Mouse (Mus musculus) limb, embryonic 14.5 days (tissue): ENCODE measurements around the gene Pfkl. TPM values are rescaled to one million over a fixed set of nuclear protein-coding genes. Genes with fewer than 3 reads are reported as not detected.
A peak's percentile ranks its signal among the peaks of the same experiment; 100 is the strongest.
"Not testable (repeated sequence)": the region's sequence is repeated elsewhere in the genome, so short reads cannot be mapped to it uniquely, and the experiment has no call there.

ENCODE experiments used
- ATAC-seq: fragments of 200-750 bp; cut with Nextera tagmentation; 2 replicates; pipeline ENCODE4 v1.8.0; 2017; ENCODE audit warnings: low read depth, moderate number of reproducible peaks, moderate TSS enrichment; ENCODE audit not compliant: low FRiP score
- DNase-seq: peaks from one replicate; pipeline ENCODE4 v3.0.0-alpha.2; 2015; ENCODE audit warnings: low spot score
- H3K27ac ChIP-seq: fragments of 300-500 bp; sonication (generic); replicated peaks from 2 replicates; pipeline ENCODE4 v1.5.1; 2014; ENCODE audit warnings: low read depth, mild to moderate bottlenecking, low read length, moderate library complexity, mixed read lengths
- H3K27me3 ChIP-seq: fragments of 300-500 bp; sonication (generic); 2 replicates; pipeline ENCODE4 v1.6.1; 2014; ENCODE audit warnings: low read length, mixed read lengths; ENCODE audit not compliant: control insufficient read depth, insufficient read depth
- H3K36me3 ChIP-seq: fragments of 300-500 bp; sonication (generic); 2 replicates; pipeline ENCODE4 v1.6.1; 2014; ENCODE audit warnings: mild to moderate bottlenecking, low read length, moderate library complexity, mixed read lengths; ENCODE audit not compliant: control insufficient read depth, insufficient read depth
- H3K4me1 ChIP-seq: fragments of 300-500 bp; sonication (generic); 2 replicates; pipeline ENCODE4 v1.6.1; 2014; ENCODE audit warnings: antibody characterized with exemption, low read length, mixed read lengths; ENCODE audit not compliant: control insufficient read depth, insufficient read depth
- H3K4me2 ChIP-seq: fragments of 300-500 bp; sonication (generic); replicated peaks from 2 replicates; pipeline ENCODE4 v1.6.1; 2014; ENCODE audit warnings: low read depth, mild to moderate bottlenecking, low read length, moderate library complexity; ENCODE audit not compliant: severe bottlenecking
- H3K4me3 ChIP-seq: fragments of 300-500 bp; sonication (generic); replicated peaks from 2 replicates; pipeline ENCODE4 v1.5.1; 2014; ENCODE audit warnings: low read length
- H3K9ac ChIP-seq: fragments of 300-500 bp; sonication (generic); 2 replicates; pipeline ENCODE4 v1.6.1; 2014; ENCODE audit warnings: mild to moderate bottlenecking, low read depth, low read length, moderate library complexity; ENCODE audit not compliant: severe bottlenecking
- H3K9me3 ChIP-seq: fragments of 300-500 bp; sonication (generic); 2 replicates; pipeline ENCODE4 v1.6.1; 2016; ENCODE audit warnings: low read length; ENCODE audit not compliant: control insufficient read depth
- POLR2A ChIP-seq: fragments of 200-500 bp; IDR thresholded peaks from 2 replicates; pipeline ENCODE4 v1.8.0; 2012; ENCODE audit warnings: inconsistent platforms, mild to moderate bottlenecking, moderate library complexity, borderline replicate concordance; ENCODE audit not compliant: insufficient read depth, insufficient read length; ENCODE audit errors: extremely low read depth
- WGBS: fragments of 180-500 bp; shearing (Covaris S2); extraction: QIAGEN DNeasy Blood & Tissue Kit; methylation state at CpG from one replicate; pipeline ENCODE4 v1.1.7; 2014; 5-methylcytosine and 5-hydroxymethylcytosine counted together
- polyA plus RNA-seq, 2 experiments: library from polyadenylated mRNA; depleted of rRNA in 1 of 2; stranded (reverse) in 1 of 2; unstranded in 1 of 2; fragments of >200 nt; fragmentation: Nextera tagmentation in 1 of 2; extraction: Ambion mirVana in 1 of 2; gene quantifications; 2 replicates each; pipeline versions ENCODE4 v1.2.1 to v1.2.3; 2012 to 2014

The Pfkl gene
- polyA plus RNA-seq, 2 experiments, result 112 to 129 TPM

DNA sequence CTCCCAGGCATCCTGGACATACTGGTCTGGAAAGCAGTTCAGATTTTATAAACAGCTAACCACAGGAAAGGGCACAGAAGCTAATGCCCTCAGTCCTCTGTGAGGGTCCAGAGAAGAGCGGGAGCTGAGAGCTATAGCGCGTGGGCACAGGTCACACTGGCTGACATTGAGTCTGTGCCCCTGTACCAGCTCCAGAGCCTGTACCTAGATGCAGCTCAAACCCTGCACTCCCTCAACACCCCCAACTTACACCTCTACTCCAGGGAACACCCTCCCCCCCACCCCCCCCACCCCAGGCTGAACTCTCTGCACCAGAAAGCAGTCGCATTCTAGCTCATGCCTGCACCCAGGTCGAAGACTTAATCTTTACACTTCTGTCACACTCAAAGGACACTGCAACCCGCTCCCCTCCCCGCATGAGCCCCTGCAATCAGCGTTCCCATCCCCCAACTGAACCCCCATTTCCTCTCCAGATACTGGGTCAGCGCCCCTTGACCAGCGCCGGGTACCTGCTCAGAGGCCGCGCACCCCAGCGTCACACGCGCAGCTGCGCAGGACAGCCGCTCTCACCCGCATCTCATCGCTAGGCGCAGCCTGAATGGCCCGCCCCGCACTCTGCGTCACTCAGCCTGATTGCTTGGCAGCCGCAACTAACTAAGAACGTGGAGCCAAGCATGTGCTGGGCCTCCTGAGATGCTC, 40.5 kb downstream of the Pfkl start:
- Histone ChIP-seq H3K27me3 (peaks cover 12% of the 10 kb centered on the region; the same call in 1 of the 2 replicates), H3K36me3 (no peaks in the 10 kb centered on the region), H3K4me1 (peaks cover 4% of the 10 kb centered on the region; the same call in 1 of the 2 replicates), H3K9me3 (no peaks in the 10 kb centered on the region), H3K4me2 (peak overlapping the region; percentile 57), H3K9ac (peak overlapping the region; percentile 31; the same call in 1 of the 2 replicates), H3K4me3 (peak overlapping the region; percentile 31), H3K27ac (no peak overlapping the region)
- 6% methylated on average over 26 of the region's 26 CpGs for WGBS
- peak; percentile 42 for DNase-seq
- ATAC-seq, result peak; percentile 47; the same call in 1 of the 2 replicates
- no peak for TF ChIP-seq POLR2A

DNA sequence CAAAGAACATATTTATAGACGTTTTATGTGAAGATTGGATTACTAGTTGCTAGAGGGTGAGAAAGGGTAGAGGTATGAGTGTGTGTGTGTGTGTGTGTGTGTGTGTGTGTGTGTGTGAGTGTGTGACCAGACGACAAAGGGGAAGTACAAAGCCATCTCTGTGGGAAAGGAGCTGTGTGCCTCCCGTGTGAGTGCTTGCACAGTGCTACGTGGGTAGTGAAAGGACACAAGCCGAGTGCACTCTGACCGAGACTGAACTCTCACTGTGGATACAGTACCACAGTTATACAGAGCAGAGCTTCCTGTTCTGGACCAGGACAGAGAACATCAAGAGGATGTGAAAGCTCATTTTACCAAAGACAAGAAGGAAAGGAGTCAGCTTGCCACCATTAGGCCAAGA, 45.9 kb downstream of the Pfkl start:
- Histone ChIP-seq H3K9me3 (no peaks in the 10 kb centered on the region), H3K4me3 (no peak overlapping the region), H3K4me1 (no peaks in the 10 kb centered on the region), H3K36me3 (no peaks in the 10 kb centered on the region), H3K9ac (no peak overlapping the region), H3K27me3 (peaks cover 5% of the 10 kb centered on the region; the same call in 1 of the 2 replicates), H3K27ac (no peak overlapping the region), H3K4me2 (no peak overlapping the region)
- no peak for ATAC-seq
- 68% methylated on average over 6 of the region's 6 CpGs for WGBS
- DNase-seq, result no peak
- no peak for TF ChIP-seq POLR2A

DNA sequence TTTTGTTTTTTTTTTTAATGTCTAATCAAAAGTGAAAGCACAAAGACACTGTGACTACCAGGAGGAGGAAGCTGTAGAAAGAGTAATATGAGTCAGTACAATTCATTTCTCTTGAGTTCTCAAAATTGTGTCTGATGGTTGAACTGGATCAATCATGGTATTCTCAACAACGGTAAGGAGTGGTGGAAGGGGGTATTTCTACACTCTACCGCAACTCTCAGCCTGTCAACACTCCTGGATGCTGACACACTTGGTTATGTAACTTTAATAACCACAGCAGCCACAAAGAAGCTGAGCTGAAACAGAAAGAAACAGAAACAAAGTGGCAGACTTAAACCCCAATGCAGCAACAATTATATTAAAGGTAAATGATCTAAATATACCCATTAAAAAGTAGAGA, 47.2 kb downstream of the Pfkl start:
- DNase-seq, result no peak
- H3K4me2 ChIP-seq, result no peak overlapping the region
- no peak overlapping the region for H3K9ac ChIP-seq
- H3K36me3 ChIP-seq, result no peaks in the 10 kb centered on the region
- no peak overlapping the region for H3K4me3 ChIP-seq
- H3K9me3 ChIP-seq, result no peaks in the 10 kb centered on the region
- no peak overlapping the region for H3K27ac ChIP-seq
- ATAC-seq, result no peak
- no peak for TF ChIP-seq POLR2A
- H3K4me1 ChIP-seq, result no peaks in the 10 kb centered on the region
- no peaks in the 10 kb centered on the region for H3K27me3 ChIP-seq
- 84% methylated on average over 2 of the region's 2 CpGs for WGBS

DNA sequence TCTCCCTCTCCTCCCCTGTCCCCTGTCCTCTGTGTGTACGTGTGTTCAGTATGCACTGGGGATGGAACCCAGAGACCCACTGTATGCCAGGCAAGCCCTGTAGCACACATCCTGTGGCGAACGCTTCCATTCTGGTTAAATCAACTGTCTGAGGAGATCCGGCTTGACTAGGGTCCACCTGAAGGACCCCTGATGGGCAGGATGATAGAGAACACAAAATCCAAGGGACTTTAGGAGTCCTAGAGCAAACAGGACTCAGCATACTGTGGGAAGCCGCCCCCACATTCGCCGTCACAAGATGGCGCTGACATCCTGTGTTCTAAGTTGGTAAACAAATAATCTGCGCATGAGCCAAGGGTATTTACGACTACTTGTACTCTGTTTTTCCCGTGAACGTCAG, 59.4 kb downstream of the Pfkl start:
- H3K9me3 ChIP-seq, H3K27ac ChIP-seq, H3K36me3 ChIP-seq, DNase-seq, H3K9ac ChIP-seq, ATAC-seq, H3K4me2 ChIP-seq, H3K4me1 ChIP-seq, H3K27me3 ChIP-seq, H3K4me3 ChIP-seq: not testable (repeated sequence)
- 93% methylated on average over 9 of the region's 12 CpGs for WGBS

DNA sequence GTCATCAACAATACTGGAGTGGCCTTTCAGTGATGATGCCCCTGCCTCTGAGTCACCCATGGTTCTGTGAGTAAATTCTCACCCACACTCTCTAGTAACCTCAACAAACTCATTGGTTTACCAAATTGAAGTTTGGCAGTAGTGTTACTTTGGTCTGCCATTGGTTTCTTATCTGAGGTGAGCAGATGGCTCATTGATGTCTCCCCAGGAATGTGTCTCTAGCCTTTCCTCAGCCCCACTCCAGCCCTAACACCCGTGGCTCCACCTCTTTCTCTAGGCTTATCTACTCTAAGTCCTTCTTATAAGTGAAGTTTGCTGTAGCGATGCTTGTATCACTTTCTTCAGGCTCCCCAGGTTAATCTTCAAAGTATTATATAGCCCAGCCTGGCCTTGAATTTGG, 70.2 kb downstream of the Pfkl start:
- ATAC-seq (no peak), DNase-seq (no peak)
- Histone ChIP-seq H3K27me3 (no peaks in the 10 kb centered on the region), H3K9ac (no peak overlapping the region), H3K9me3 (no peaks in the 10 kb centered on the region), H3K4me1 (no peaks in the 10 kb centered on the region), H3K4me2 (no peak overlapping the region), H3K36me3 (no peaks in the 10 kb centered on the region), H3K27ac (no peak overlapping the region), H3K4me3 (no peak overlapping the region)
- no peak for TF ChIP-seq POLR2A
- WGBS, result 57% methylated on average over 2 of the region's 2 CpGs

Other genes starting within 250 kb of the Pfkl start
- gene Gm3238, start 238.8 kb downstream of the Pfkl start, polyA plus RNA-seq (2012; rRNA removed), result not detected in 2 replicates
- not detected in 2 replicates for gene Gm3238, start 238.8 kb downstream of the Pfkl start, polyA plus RNA-seq (2014; fragmentation: Nextera tagmentation; extraction: Ambion mirVana)
- not detected in 2 replicates for gene Gm7138, start 233.1 kb downstream of the Pfkl start, polyA plus RNA-seq (2012; rRNA removed)
- not detected in 2 replicates for gene Gm7138, start 233.1 kb downstream of the Pfkl start, polyA plus RNA-seq (2014; fragmentation: Nextera tagmentation; extraction: Ambion mirVana)
- not detected in 2 replicates for gene Gm3250, start 227.5 kb downstream of the Pfkl start, polyA plus RNA-seq (2012; rRNA removed)
- not detected in 2 replicates for gene Gm3250, start 227.5 kb downstream of the Pfkl start, polyA plus RNA-seq (2014; fragmentation: Nextera tagmentation; extraction: Ambion mirVana)
- gene Gm7137, start 221.9 kb downstream of the Pfkl start, polyA plus RNA-seq (2012; rRNA removed), result not detected in 2 replicates
- gene Gm7137, start 221.9 kb downstream of the Pfkl start, polyA plus RNA-seq (2014; fragmentation: Nextera tagmentation; extraction: Ambion mirVana), result not detected in 2 replicates
- gene Gm9639, start 215.0 kb downstream of the Pfkl start, polyA plus RNA-seq (2012; rRNA removed), result not detected in 2 replicates
- not detected in 2 replicates for gene Gm9639, start 215.0 kb downstream of the Pfkl start, polyA plus RNA-seq (2014; fragmentation: Nextera tagmentation; extraction: Ambion mirVana)
- gene Gm19668, start 210.9 kb downstream of the Pfkl start, polyA plus RNA-seq (2012; rRNA removed), result not detected in 2 replicates
- not detected in 2 replicates for gene Gm19668, start 210.9 kb downstream of the Pfkl start, polyA plus RNA-seq (2014; fragmentation: Nextera tagmentation; extraction: Ambion mirVana)
- gene Gm9507, start 198.2 kb downstream of the Pfkl start, polyA plus RNA-seq (2012; rRNA removed), result not detected in 2 replicates
- not detected in 2 replicates for gene Gm9507, start 198.2 kb downstream of the Pfkl start, polyA plus RNA-seq (2014; fragmentation: Nextera tagmentation; extraction: Ambion mirVana)
- 0.13 and 0.25 TPM in 2 replicates for gene Gm2696, start 195.4 kb downstream of the Pfkl start, polyA plus RNA-seq (2012; rRNA removed)
- gene Gm2696, start 195.4 kb downstream of the Pfkl start, polyA plus RNA-seq (2014; fragmentation: Nextera tagmentation; extraction: Ambion mirVana), result not detected in 2 replicates
- not detected in 2 replicates for gene Krtap10-4, start 183.0 kb downstream of the Pfkl start, polyA plus RNA-seq (2012; rRNA removed)
- gene Krtap10-4, start 183.0 kb downstream of the Pfkl start, polyA plus RNA-seq (2014; fragmentation: Nextera tagmentation; extraction: Ambion mirVana), result not detected in 2 replicates
- 0.08 and 0.14 TPM in 2 replicates for gene Krtap10-10, start 174.1 kb downstream of the Pfkl start, polyA plus RNA-seq (2012; rRNA removed)
- gene Krtap10-10, start 174.1 kb downstream of the Pfkl start, polyA plus RNA-seq (2014; fragmentation: Nextera tagmentation; extraction: Ambion mirVana), result not detected in 2 replicates
- not detected in 2 replicates for gene Gm36176, start 163.3 kb downstream of the Pfkl start, polyA plus RNA-seq (2012; rRNA removed)
- gene Gm36176, start 163.3 kb downstream of the Pfkl start, polyA plus RNA-seq (2014; fragmentation: Nextera tagmentation; extraction: Ambion mirVana), result not detected in 2 replicates
- gene Gm10318, start 157.2 kb downstream of the Pfkl start, polyA plus RNA-seq (2012; rRNA removed), result 0.13 TPM in 1 of 2 replicates, not detected in the other
- not detected in 2 replicates for gene Gm10318, start 157.2 kb downstream of the Pfkl start, polyA plus RNA-seq (2014; fragmentation: Nextera tagmentation; extraction: Ambion mirVana)
- gene Gm3285, start 148.1 kb downstream of the Pfkl start, polyA plus RNA-seq (2012; rRNA removed), result 0.06 and 0.10 TPM in 2 replicates
- not detected in 2 replicates for gene Gm3285, start 148.1 kb downstream of the Pfkl start, polyA plus RNA-seq (2014; fragmentation: Nextera tagmentation; extraction: Ambion mirVana)
- 3.6 and 4.8 TPM in 2 replicates for gene Lrrc3, start 107.5 kb downstream of the Pfkl start, polyA plus RNA-seq (2012; rRNA removed)
- gene Lrrc3, start 107.5 kb downstream of the Pfkl start, polyA plus RNA-seq (2014; fragmentation: Nextera tagmentation; extraction: Ambion mirVana), result 3.4 and 3.6 TPM in 2 replicates
- 0.39 and 0.69 TPM in 2 replicates for gene Trpm2, start 39.5 kb downstream of the Pfkl start, polyA plus RNA-seq (2012; rRNA removed)
- gene Trpm2, start 39.5 kb downstream of the Pfkl start, polyA plus RNA-seq (2014; fragmentation: Nextera tagmentation; extraction: Ambion mirVana), result 0.06 and 0.41 TPM in 2 replicates
- 42.9 and 55.6 TPM in 2 replicates for gene 1810043G02Rik, start 31.6 kb downstream of the Pfkl start, polyA plus RNA-seq (2012; rRNA removed)
- gene 1810043G02Rik, start 31.6 kb downstream of the Pfkl start, polyA plus RNA-seq (2014; fragmentation: Nextera tagmentation; extraction: Ambion mirVana), result 26.5 and 27.1 TPM in 2 replicates
- 0.10 and 0.15 TPM in 2 replicates for gene Dnmt3l, start 31.9 kb upstream of the Pfkl start, polyA plus RNA-seq (2012; rRNA removed)
- not detected in 2 replicates for gene Dnmt3l, start 31.9 kb upstream of the Pfkl start, polyA plus RNA-seq (2014; fragmentation: Nextera tagmentation; extraction: Ambion mirVana)
- 4.3 and 5.3 TPM in 2 replicates for gene Aire, start 33.5 kb upstream of the Pfkl start, polyA plus RNA-seq (2012; rRNA removed)
- 0.19 and 0.28 TPM in 2 replicates for gene Aire, start 33.5 kb upstream of the Pfkl start, polyA plus RNA-seq (2014; fragmentation: Nextera tagmentation; extraction: Ambion mirVana)
- 8.7 and 10.9 TPM in 2 replicates for gene Icosl, start 59.2 kb upstream of the Pfkl start, polyA plus RNA-seq (2012; rRNA removed)
- gene Icosl, start 59.2 kb upstream of the Pfkl start, polyA plus RNA-seq (2014; fragmentation: Nextera tagmentation; extraction: Ambion mirVana), result 5.6 and 6.9 TPM in 2 replicates
- 94.8 and 125 TPM in 2 replicates for gene D10Jhu81e, start 159.7 kb upstream of the Pfkl start, polyA plus RNA-seq (2012; rRNA removed)
- 25.6 and 28.6 TPM in 2 replicates for gene D10Jhu81e, start 159.7 kb upstream of the Pfkl start, polyA plus RNA-seq (2014; fragmentation: Nextera tagmentation; extraction: Ambion mirVana)
- 15.8 and 16.1 TPM in 2 replicates for gene Pwp2, start 175.1 kb upstream of the Pfkl start, polyA plus RNA-seq (2012; rRNA removed)
- gene Pwp2, start 175.1 kb upstream of the Pfkl start, polyA plus RNA-seq (2014; fragmentation: Nextera tagmentation; extraction: Ambion mirVana), result 16.9 and 17.4 TPM in 2 replicates
- 32.4 and 38.8 TPM in 2 replicates for gene Trappc10, start 234.6 kb upstream of the Pfkl start, polyA plus RNA-seq (2012; rRNA removed)
- 18.8 and 19.0 TPM in 2 replicates for gene Trappc10, start 234.6 kb upstream of the Pfkl start, polyA plus RNA-seq (2014; fragmentation: Nextera tagmentation; extraction: Ambion mirVana)